In the genomic region with DNA sequence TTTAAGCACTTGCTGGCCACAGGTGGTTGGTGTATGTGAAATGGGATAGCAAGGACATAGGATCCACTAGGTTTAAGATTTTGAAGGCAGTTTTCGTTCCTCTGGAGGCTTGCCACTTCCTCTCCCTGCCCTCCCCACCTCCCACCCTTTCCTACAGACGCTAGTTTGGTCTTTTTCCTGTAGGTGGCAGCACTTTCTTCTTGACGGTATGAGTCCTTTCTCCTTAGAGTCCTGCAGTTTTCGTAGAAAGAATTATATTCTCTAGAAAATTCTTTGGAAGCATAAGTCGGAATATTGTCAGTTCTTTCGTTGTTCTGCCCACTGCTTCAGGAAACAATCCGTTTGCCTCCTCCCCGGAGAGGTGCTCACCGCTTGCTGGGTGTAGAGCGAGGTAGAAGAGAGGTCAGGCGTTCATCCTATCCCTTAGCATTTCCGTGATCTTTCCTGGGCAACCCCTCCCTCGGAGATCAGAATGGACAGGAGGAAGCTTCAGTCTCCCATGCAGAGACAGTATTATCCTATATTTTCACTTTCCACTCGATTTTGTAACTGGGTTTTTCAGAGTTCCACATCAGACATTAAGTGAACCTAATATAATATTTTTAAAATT, we compare ENCODE assay signal across 8 mouse cellular contexts.
DNase-seq lines count a peak whose midpoint lies in the region; ATAC-seq lines count a peak whose summit lies in the region.
"Not testable (repeated sequence)": the region's sequence is repeated elsewhere in the genome, so short reads cannot be mapped to it uniquely, and the experiment has no call there.

No protein-coding gene starts in this region.

- not testable (repeated sequence) for H3K4me3 ChIP-seq in forebrain, embryonic 14.5 days (ENCODE audit: low read depth, low read length); kidney, embryonic 15.5 days (replicated peaks); midbrain, embryonic 14.5 days (replicated peaks; ENCODE audit: low read depth, low read length)
- 0 out of 2 replicates have a peak overlapping the region, but pooled peaks have one; percentile 11 for H3K4me3 ChIP-seq in limb, embryonic 13.5 days

- 26% methylated on average over 14 of the region's 14 CpGs for WGBS in forebrain, embryonic 14.5 days
- WGBS in kidney, embryonic 15.5 days, result 16% methylated on average over 14 of the region's 14 CpGs
- WGBS in limb, embryonic 13.5 days, result 25% methylated on average over 14 of the region's 14 CpGs
- WGBS in midbrain, embryonic 14.5 days, result 25% methylated on average over 14 of the region's 14 CpGs

- H3K9me3 ChIP-seq in forebrain, embryonic 14.5 days (replicated peaks; ENCODE audit: control insufficient read depth, low read length); kidney, embryonic 15.5 days (replicated peaks); limb, embryonic 13.5 days; midbrain, embryonic 14.5 days (ENCODE audit: control insufficient read depth, low read length): not testable (repeated sequence)

- not testable (repeated sequence) for H3K4me1 ChIP-seq in forebrain, embryonic 14.5 days (ENCODE audit: control insufficient read depth, insufficient read depth, low read length); kidney, embryonic 15.5 days; limb, embryonic 13.5 days; midbrain, embryonic 14.5 days (ENCODE audit: control insufficient read depth, insufficient read depth, low read length)

- not testable (repeated sequence) for H3K4me2 ChIP-seq in forebrain, embryonic 14.5 days (ENCODE audit: low read length)
- peak overlapping the region; percentile 52 for H3K4me2 ChIP-seq in kidney, embryonic 15.5 days
- H3K4me2 ChIP-seq in limb, embryonic 13.5 days (replicated peaks), result peak overlapping the region; percentile 46
- H3K4me2 ChIP-seq in midbrain, embryonic 14.5 days (ENCODE audit: low read length), result peak overlapping the region; percentile 25; the same call in 1 of the 2 replicates

- intact Hi-C loops in heart, postnatal 10 days (cut with DNase I), result loop anchor here (5.0 kb wide), 1 partner anchor 487 kb away; no protein-coding TSS in a partner anchor

- peak; percentile 85 for ATAC-seq in CD4-positive, CD25-positive, alpha-beta regulatory T cell, adult 4 months
- peak; percentile 71; the same call in 1 of the 2 replicates for ATAC-seq in forebrain, embryonic 14.5 days
- peak; percentile 76; the same call in 1 of the 2 replicates for ATAC-seq in kidney, embryonic 15.5 days (replicated peaks; ENCODE audit: low FRiP score)
- peak; percentile 57; the same call in 1 of the 2 replicates for ATAC-seq in limb, embryonic 13.5 days (ENCODE audit: low FRiP score, low read depth)
- not testable (repeated sequence) for ATAC-seq in midbrain, embryonic 14.5 days (ENCODE audit: low FRiP score, low TSS enrichment)

- H3K27me3 ChIP-seq in forebrain, embryonic 14.5 days (replicated peaks; ENCODE audit: control insufficient read depth, insufficient read depth, low read length); kidney, embryonic 15.5 days; limb, embryonic 13.5 days; midbrain, embryonic 14.5 days (ENCODE audit: control insufficient read depth, insufficient read depth, low read length): not testable (repeated sequence)

- H3K27ac ChIP-seq in forebrain, embryonic 14.5 days (ENCODE audit: low read depth, low read length); kidney, embryonic 15.5 days; limb, embryonic 13.5 days; midbrain, embryonic 14.5 days (replicated peaks; ENCODE audit: low read depth, low read length): not testable (repeated sequence)

- H3K9ac ChIP-seq in forebrain, embryonic 14.5 days (ENCODE audit: low read length); kidney, embryonic 15.5 days; limb, embryonic 13.5 days; midbrain, embryonic 14.5 days (replicated peaks; ENCODE audit: low read length): not testable (repeated sequence)

- H3K36me3 ChIP-seq in forebrain, embryonic 14.5 days (ENCODE audit: control insufficient read depth, insufficient read depth, low read length); kidney, embryonic 15.5 days; limb, embryonic 13.5 days; midbrain, embryonic 14.5 days (ENCODE audit: control insufficient read depth, insufficient read depth, low read length): not testable (repeated sequence)

- DNase-seq in cerebellum, adult 11-12 months, result peak; percentile 10
- peak; percentile 72 for DNase-seq in forebrain, embryonic 14.5 days (ENCODE audit: low spot score)
- peak; percentile 43 to 58 for DNase-seq in heart, postnatal 10 days
- peak; percentile 78 for DNase-seq in midbrain, embryonic 14.5 days
- peak; percentile 17 for DNase-seq in right cerebral cortex, postnatal 4 days

Comparison
In these comparisons a context has a peak if more than half of its experiments do, and no peak if none do; other contexts are left out.
1. DNase-seq: peak in every context shown above with its lines; median percentile 78 in midbrain, embryonic 14.5 days; 72 in forebrain, embryonic 14.5 days; 50 in heart, postnatal 10 days; 17 in right cerebral cortex, postnatal 4 days; 10 in cerebellum, adult 11-12 months.